Mouse (Mus musculus) layer of hippocampus, adult 18-20 months (tissue): ENCODE results near the gene Lyrm9. TPM values are rescaled to one million over a fixed set of nuclear protein-coding genes. Genes with fewer than 3 reads are reported as not detected.
"Not testable (repeated sequence)": the region's sequence is repeated elsewhere in the genome, so short reads cannot be mapped to it uniquely, and the experiment has no call there.

Experiments used
- DNase-seq, 2 experiments: peaks; one replicate each; pipeline ENCODE4 v3.0.0; 2022; ENCODE audit warnings: low spot score in 2 of 2
- total RNA-seq, 2 experiments: library from RNA; stranded (reverse); gene quantifications; 2 replicates each; pipeline ENCODE4 v1.2.3; 2021

The Lyrm9 gene
- total RNA-seq, 2 experiments from 2014 or later, result 19.7 to 24.2 TPM

- no peak for DNase-seq
These were observed 25.0 kb downstream of the Lyrm9 start for GRCm38 (mm10) chr11:78851216-78851870.

GRCm38 (mm10) chr11:78851871-78852265 is 25.5 kb downstream of the Lyrm9 start:
- no peak for DNase-seq

- DNase-seq, result no peak
These were observed 26.1 kb downstream of the Lyrm9 start for GRCm38 (mm10) chr11:78852529-78852928.

- DNase-seq, result peak; percentile 42 to 85
These were observed 29.9 kb downstream of the Lyrm9 start for GRCm38 (mm10) chr11:78856310-78856709.

GRCm38 (mm10) chr11:78857611-78858010 is 31.2 kb downstream of the Lyrm9 start:
- no peak for DNase-seq

- no peak for DNase-seq
These were observed 37.5 kb downstream of the Lyrm9 start for GRCm38 (mm10) chr11:78863898-78864297.

GRCm38 (mm10) chr11:78864567-78865278 is 38.3 kb downstream of the Lyrm9 start:
- DNase-seq, result no peak

GRCm38 (mm10) chr11:78865314-78865713 is 38.9 kb downstream of the Lyrm9 start:
- no peak for DNase-seq

- no peak for DNase-seq
These were observed 40.1 kb downstream of the Lyrm9 start for GRCm38 (mm10) chr11:78866486-78866885.

- DNase-seq, result no peak
These were observed 41.3 kb downstream of the Lyrm9 start for GRCm38 (mm10) chr11:78867696-78868095.

GRCm38 (mm10) chr11:78869205-78869604 is 42.8 kb downstream of the Lyrm9 start:
- not testable (repeated sequence) for DNase-seq

GRCm38 (mm10) chr11:78870891-78871290 is 44.5 kb downstream of the Lyrm9 start:
- no peak for DNase-seq

- DNase-seq, result no peak
These were observed 46.4 kb downstream of the Lyrm9 start for GRCm38 (mm10) chr11:78872782-78873181.

- no peak for DNase-seq
These were observed 53.3 kb downstream of the Lyrm9 start for GRCm38 (mm10) chr11:78879727-78880126.

- DNase-seq, result no peak
These were observed 60.3 kb downstream of the Lyrm9 start for GRCm38 (mm10) chr11:78886693-78887092.

- peak; percentile 87 to 94 for DNase-seq
These were observed 61.0 kb downstream of the Lyrm9 start for GRCm38 (mm10) chr11:78887102-78887971.

- DNase-seq, result no peak
These were observed 62.8 kb downstream of the Lyrm9 start for GRCm38 (mm10) chr11:78889156-78889555.

Other genes starting within 250 kb of the Lyrm9 start
- 10 to 100 TPM; 41.8 to 42.0 TPM for gene Nlk, start 129.2 kb upstream of the Lyrm9 start, total RNA-seq
- gene Ccnq, start 74.9 kb upstream of the Lyrm9 start, total RNA-seq, result 10 to 100 TPM; 19.2 to 19.7 TPM
- under 1 TPM; 0.07 to 0.41 TPM for gene Nos2, start 94.2 kb downstream of the Lyrm9 start, total RNA-seq
- 1 to 10 TPM; 3.7 to 3.9 TPM for gene Lgals9, start 158.4 kb downstream of the Lyrm9 start, total RNA-seq